Mouse (Mus musculus): Measurements from ENCODE around the gene Sox5. TPM values are rescaled to one million over a fixed set of nuclear protein-coding genes. Genes with fewer than 3 reads are reported as not detected.
A peak's percentile ranks its signal among the peaks of the same experiment; 100 is the strongest.

Gene Sox5
- total RNA-seq, 2 experiments from 2014 or later, result 0.89 to 0.99 TPM

GRCm38 (mm10) chr6:144659115-144660108, 122.4 kb downstream of the Sox5 start:
- TF ChIP-seq CTCF (IDR thresholded peaks at IDR 0.05), result no peak
- Histone ChIP-seq H3K27ac (no peak overlapping the region), H3K4me3 (no peak overlapping the region)
- DNase-seq, result no peak
- intact Hi-C loops (cut with DNase I), result no loop called here

DNA sequence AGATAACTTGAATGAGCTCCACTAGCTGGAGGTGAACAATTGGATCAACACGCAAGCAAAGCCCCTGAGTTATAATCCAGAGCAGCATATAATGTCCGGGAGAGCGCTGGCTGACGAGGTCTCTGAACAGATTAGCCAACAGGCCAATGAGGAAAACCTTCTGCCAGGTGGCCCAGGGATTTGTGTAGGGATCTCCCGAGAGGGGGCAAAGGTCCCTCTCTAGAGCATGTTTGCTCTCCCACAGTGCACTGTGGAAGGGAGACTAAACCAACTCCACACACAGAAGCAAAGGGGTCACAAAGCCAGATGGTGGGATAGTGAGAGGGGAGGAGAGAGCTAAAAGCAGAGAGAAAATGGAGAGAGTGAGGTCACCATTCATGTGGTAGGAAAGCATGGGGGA, 128.9 kb downstream of the Sox5 start:
- DNase-seq, result no peak
- Histone ChIP-seq H3K4me3 (no peak overlapping the region), H3K27ac (no peak overlapping the region)
- intact Hi-C loops (cut with DNase I), result no loop called here
- no peak for TF ChIP-seq CTCF (IDR thresholded peaks at IDR 0.05)

GRCm38 (mm10) chr6:144648896-144649295, 132.9 kb downstream of the Sox5 start:
- no peak for TF ChIP-seq CTCF (IDR thresholded peaks at IDR 0.05)
- H3K4me3 ChIP-seq, result no peak overlapping the region
- no peak for DNase-seq
- no peak overlapping the region for H3K27ac ChIP-seq
- intact Hi-C loops (cut with DNase I), result loop anchor here (10.0 kb wide), 1 partner anchor 166 kb away; no protein-coding TSS in a partner anchor

DNA sequence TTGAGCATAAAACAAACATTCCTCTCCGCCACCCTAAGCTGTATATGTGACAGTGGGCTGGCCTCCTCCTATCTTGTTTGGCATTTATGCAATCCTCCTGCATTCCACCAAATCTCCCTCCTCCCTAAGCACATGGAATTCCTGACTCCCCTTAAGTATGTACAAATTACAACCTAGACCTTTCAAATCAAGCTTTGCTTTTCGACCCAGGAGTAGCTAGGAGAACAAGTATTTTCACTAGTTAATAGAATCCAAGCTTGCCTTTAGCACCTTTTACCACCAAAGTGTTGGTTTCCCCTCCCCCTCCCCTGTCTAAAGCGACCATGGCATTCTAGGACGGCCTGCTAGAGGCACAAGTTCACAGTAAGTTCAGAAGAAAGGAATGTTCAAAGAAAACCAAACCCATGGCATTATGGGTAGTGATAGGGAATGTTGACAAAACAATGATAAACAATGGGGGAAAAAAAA, 133.6 kb downstream of the Sox5 start:
- intact Hi-C loops (cut with DNase I), result loop anchor here (10.0 kb wide), 1 partner anchor 167 kb away; no protein-coding TSS in a partner anchor
- no peak for TF ChIP-seq CTCF (IDR thresholded peaks at IDR 0.05)
- Histone ChIP-seq H3K27ac (no peak overlapping the region), H3K4me3 (no peak overlapping the region)
- no peak for DNase-seq

GRCm38 (mm10) chr6:144646331-144646730, 135.4 kb downstream of the Sox5 start:
- DNase-seq, result no peak
- TF ChIP-seq CTCF (IDR thresholded peaks at IDR 0.05), result no peak
- intact Hi-C loops (cut with DNase I), result loop anchor here (10.0 kb wide), 1 partner anchor 168 kb away; no protein-coding TSS in a partner anchor
- Histone ChIP-seq H3K27ac (no peak overlapping the region), H3K4me3 (no peak overlapping the region)

GRCm38 (mm10) chr6:144645796-144646195, 136.0 kb downstream of the Sox5 start:
- TF ChIP-seq CTCF (IDR thresholded peaks at IDR 0.05), result no peak
- Histone ChIP-seq H3K27ac (no peak overlapping the region), H3K4me3 (no peak overlapping the region)
- intact Hi-C loops (cut with DNase I), result loop anchor here (10.0 kb wide), 1 partner anchor 169 kb away; no protein-coding TSS in a partner anchor
- no peak for DNase-seq

DNA sequence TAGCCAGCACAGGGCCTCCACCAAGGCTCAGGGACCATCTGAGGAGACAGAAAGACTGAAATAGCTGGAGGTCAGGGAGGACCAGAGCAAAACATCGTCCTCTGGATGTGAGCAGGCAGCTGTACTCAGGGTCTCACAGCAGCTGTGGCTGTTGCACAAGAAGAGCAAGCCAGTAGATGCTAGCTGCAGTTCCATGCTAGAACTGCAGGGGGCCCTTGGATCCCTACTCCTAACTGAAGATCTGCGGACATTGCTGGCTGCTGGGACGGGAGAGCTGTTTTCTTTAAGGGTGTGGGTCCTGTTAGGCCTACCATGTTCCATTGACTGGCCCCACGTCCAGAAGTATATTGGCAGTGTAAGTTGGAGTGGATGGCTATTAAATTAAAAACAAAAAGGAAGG, 137.1 kb downstream of the Sox5 start:
- peak; percentile 57 for DNase-seq
- H3K4me3 ChIP-seq, result no peak overlapping the region
- no peak overlapping the region for H3K27ac ChIP-seq
- TF ChIP-seq CTCF (IDR thresholded peaks at IDR 0.05), result peak; percentile 63
- intact Hi-C loops (cut with DNase I), result loop anchor here (10.0 kb wide), 1 partner anchor 170 kb away; no protein-coding TSS in a partner anchor

GRCm38 (mm10) chr6:144643601-144644000, 138.2 kb downstream of the Sox5 start:
- no peak for TF ChIP-seq CTCF (IDR thresholded peaks at IDR 0.05)
- H3K4me3 ChIP-seq, result no peak overlapping the region
- no peak overlapping the region for H3K27ac ChIP-seq
- no peak for DNase-seq
- intact Hi-C loops (cut with DNase I), result loop anchor here (10.0 kb wide), 1 partner anchor 171 kb away; no protein-coding TSS in a partner anchor

DNA sequence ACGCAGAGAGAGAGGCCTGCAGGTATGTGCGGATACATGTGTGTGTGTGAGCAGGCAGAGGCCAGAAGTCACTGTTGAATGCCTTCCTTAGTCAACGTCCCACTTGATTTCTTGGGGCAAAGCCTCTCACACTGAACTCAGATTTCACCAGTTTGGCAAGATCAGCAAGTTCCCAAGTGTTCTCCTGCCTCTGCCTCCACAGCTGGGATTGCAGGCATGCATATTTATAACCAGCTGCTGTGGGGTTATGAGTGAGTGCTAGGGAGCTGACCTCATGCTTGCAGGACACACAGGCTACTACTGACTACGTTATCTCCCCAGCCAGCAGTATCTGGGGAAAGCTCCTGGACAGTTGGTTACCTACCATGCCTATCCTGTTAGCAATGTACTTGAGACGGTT, 139.9 kb downstream of the Sox5 start:
- no peak for TF ChIP-seq CTCF (IDR thresholded peaks at IDR 0.05)
- Histone ChIP-seq H3K27ac (no peak overlapping the region), H3K4me3 (no peak overlapping the region)
- no peak for DNase-seq
- intact Hi-C loops (cut with DNase I), result loop anchor here (10.0 kb wide), 1 partner anchor 173 kb away; no protein-coding TSS in a partner anchor

DNA sequence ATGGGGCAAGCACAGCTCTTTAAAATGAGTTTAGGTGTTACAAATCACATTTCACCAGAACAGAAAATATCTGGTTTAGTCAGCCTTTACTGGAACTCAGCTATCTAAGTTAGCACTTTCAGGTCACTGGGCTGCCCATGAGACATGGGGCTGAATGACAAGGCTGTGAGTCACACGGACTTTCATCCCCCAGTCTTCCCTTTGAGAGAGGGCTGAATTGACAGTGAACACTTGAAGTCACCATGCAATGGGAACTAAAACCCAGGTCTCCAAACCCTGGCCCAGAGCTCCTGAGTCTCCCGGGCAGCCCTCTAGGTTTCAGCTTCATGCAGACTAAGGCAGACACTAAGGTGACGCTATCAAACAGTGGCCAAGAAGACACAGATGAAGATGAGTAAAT, 141.2 kb downstream of the Sox5 start:
- TF ChIP-seq CTCF (IDR thresholded peaks at IDR 0.05), result no peak
- intact Hi-C loops (cut with DNase I), result loop anchor here (10.0 kb wide), 1 partner anchor 174 kb away; no protein-coding TSS in a partner anchor
- no peak overlapping the region for H3K27ac ChIP-seq

GRCm38 (mm10) chr6:144638547-144638946, 143.2 kb downstream of the Sox5 start:
- no peak for TF ChIP-seq CTCF (IDR thresholded peaks at IDR 0.05)
- intact Hi-C loops (cut with DNase I), result no loop called here
- Histone ChIP-seq H3K4me3 (no peak overlapping the region), H3K27ac (no peak overlapping the region)
- DNase-seq, result no peak

More for the DNA sequence above, 141.2 kb downstream of the Sox5 start:
- no peak overlapping the region for H3K4me3 ChIP-seq
- no peak for DNase-seq

DNA sequence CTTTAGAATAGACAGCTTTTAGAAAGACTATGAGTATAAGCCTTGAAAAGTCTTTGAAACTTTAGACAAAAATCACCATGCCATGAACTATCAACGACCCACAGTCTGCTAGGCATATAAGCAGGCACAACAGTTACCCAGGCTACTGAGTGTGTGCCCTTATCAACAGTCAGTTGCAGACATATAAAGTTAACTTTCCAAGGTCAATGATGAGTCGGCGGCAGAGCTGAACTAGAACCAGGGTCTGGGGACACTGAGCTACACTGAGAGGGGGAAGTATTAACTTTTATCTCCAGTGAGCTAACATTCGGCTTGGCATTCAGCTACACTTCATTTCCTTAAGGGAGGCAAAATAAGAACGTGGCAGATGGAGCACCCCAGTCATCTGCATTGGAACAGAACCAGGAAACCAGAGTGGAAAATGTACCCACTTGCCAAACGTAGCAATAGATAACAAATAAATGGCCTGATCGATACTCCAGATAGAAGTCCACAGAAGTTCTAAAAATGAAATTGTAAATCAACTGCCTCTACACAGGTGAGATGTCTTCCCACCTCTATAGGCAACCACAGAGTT, 154.2 kb downstream of the Sox5 start:
- TF ChIP-seq CTCF (IDR thresholded peaks at IDR 0.05), result no peak
- no peak for DNase-seq
- intact Hi-C loops (cut with DNase I), result no loop called here

More for the DNA sequence above, 154.2 kb downstream of the Sox5 start:
- H3K27ac ChIP-seq, result no peak overlapping the region
- H3K4me3 ChIP-seq, result no peak overlapping the region
